Mouse (Mus musculus): Measurements from ENCODE around the gene 1600002K03Rik.
"Not testable (repeated sequence)": the region's sequence is repeated elsewhere in the genome, so short reads cannot be mapped to it uniquely, and the experiment has no call there.

1600002K03Rik gene

GRCm38 (mm10) chr10:80165392-80166128 lies 7.2 kb upstream of the 1600002K03Rik start, which contains the start of gene Cirbp:
TSS of gene Cirbp (plus strand) at chr10:80165985.
- DNase-seq (ENCODE audit: extremely low spot score, low read depth, low spot score): no peak

DNA sequence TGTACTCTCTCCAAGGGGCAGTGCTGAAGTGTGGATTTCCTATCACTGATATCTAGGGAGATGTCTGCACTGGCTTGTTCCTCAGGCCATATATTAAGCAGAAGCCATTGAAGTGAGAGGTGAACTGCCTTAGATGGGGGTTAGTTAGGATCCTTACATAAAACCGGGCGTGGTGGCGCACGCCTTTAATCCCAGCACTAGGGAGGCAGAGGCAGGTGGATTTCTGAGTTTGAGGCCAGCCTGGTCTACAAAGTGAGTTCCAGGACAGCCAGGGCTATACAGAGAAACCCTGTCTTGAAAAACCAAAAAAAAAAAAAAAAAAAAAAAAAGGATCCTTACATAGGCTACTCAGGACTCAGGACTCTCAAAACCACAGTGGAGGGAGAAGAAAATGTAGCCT lies 6.6 kb upstream of the 1600002K03Rik start:
- not testable (repeated sequence) for DNase-seq (ENCODE audit: extremely low spot score, low read depth, low spot score)

DNA sequence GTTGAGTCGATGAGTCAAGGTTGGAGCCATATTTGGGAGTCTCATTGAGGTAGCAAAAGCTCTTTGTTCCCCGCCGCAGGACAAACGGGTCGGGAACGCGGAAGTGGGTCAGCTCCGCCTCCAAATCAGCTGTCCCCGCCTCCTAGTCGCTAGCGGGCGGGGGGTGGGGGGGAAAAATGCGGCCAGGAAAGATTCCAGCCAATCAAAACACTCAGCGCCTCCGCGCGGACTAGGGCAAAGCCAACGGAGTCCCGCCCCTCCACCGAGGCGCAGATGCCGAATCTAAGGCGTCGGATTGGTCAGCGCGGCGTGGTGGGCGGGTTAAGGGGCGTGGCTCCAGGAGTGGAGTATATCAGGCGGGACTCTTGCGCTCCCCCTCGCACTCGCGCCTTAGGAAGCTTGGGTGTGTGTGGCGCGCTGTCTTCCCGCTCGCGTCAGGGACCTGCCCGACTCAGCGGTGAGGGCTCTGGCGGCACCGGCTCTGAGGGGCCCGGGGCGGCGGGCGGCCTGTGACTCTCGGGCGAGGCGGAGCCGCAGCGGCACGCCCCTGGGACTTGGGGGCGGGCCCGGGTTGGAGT lies 5.2 kb upstream of the 1600002K03Rik start:
- peak; percentile 95 for DNase-seq (ENCODE audit: extremely low spot score, low read depth, low spot score)

DNA sequence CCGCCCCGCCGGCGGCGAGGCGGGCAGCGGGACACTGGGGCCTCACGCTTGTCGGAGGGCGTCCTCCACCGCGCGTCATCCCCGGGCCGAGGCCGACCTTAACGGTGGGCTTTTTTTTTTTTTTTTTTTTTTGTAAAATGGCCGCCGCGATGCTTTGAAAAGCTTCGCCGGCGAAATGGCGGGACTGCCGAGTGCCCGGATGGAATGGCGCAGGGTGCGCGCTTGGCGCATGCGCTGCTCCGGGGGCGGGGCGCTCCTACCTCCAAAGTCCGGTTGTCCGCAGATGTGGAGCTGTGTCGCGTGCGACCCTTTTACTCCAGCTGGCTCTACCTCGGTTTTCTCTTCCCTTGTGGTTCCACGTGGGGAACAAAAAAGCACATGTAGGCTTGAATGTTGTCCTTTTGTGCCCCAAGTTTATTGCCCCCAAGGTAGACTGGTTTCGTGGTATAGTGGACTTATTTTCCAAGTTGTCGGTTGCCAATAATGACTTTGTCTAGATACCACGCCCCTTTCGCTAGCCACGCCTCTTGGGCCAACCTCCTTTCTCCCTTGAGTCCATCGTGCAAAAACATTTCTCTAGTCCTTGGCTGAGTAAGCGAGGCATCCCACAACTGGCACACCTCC lies 4.6 kb upstream of the 1600002K03Rik start:
- no peak for DNase-seq (ENCODE audit: extremely low spot score, low read depth, low spot score)

- DNase-seq (ENCODE audit: extremely low spot score, low read depth, low spot score): no peak
Measured at GRCm38 (mm10) chr10:80169070-80169469, 3.7 kb upstream of the 1600002K03Rik start.

DNA sequence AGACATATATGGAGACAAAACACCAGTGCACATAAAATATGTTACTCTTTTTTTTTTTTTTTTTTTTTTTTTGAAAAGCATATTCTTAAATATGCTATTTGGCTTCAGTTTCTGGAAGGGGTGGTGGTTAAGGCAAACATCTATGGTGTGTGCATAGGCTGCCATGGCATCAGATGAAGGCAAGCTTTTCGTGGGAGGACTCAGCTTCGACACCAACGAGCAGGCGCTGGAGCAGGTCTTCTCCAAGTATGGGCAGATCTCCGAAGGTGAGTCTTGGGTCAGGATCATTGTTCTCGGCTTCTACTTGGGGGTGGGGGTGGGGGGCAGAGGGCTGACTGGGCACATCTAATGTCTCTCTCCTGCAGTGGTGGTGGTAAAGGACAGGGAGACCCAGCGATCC lies 3.1 kb upstream of the 1600002K03Rik start:
- DNase-seq (ENCODE audit: extremely low spot score, low read depth, low spot score): no peak

DNA sequence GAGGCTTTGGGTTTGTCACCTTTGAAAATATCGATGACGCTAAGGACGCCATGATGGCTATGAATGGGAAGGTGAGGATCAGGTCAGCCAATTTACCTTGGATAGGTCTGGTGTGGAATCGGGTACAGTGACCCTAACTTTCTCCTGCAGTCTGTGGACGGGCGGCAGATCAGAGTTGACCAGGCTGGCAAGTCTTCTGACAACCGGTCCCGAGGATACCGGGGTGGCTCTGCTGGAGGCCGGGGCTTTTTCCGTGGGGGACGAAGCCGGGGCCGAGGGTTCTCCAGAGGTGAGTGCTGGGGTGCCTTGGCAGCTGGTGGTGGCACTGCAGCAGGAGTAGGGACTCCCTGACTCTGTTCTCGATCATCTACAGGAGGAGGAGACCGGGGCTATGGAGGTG lies 2.7 kb upstream of the 1600002K03Rik start:
- no peak for DNase-seq (ENCODE audit: extremely low spot score, low read depth, low spot score)

DNA sequence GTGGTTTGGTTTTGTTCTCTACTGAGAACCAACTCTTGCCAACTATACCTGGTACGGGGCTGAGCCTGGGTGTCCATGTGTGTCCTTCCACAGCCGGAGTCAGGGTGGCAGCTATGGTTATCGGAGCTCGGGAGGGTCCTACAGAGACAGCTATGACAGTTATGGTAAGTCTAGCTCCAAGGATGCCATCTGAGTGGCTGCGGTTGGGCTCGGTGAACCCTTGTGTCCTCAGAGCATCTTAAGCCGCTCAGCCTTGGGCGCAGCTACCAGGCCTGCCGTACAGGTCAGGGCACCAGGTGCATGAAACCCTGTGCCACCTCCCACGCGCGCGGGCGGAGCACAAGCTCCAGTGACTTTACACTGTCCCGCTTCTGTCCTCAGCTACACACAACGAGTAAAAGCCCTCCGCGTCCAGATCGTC lies 2.1 kb upstream of the 1600002K03Rik start:
- DNase-seq (ENCODE audit: extremely low spot score, low read depth, low spot score): no peak

DNA sequence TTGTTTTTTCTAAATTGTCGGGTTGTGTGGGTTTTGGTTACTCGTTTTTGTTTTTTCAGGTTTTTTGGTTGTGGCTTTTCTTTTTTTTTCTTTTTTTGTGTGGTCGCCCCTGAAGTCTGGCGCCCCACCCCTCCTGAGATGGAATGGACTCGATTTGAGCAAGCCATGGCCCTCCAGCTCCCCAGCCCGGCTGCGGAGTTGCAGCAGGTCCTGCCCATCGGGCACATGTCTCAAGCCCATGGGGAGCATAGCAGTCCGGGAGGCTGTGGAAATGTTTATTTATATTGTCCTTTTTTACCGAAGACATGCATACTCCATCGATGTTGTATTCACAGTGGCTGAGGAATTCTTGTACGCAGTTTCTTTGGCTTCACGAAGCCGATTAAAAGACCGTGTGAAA lies 1.5 kb upstream of the 1600002K03Rik start:
- DNase-seq (ENCODE audit: extremely low spot score, low read depth, low spot score): no peak

DNA sequence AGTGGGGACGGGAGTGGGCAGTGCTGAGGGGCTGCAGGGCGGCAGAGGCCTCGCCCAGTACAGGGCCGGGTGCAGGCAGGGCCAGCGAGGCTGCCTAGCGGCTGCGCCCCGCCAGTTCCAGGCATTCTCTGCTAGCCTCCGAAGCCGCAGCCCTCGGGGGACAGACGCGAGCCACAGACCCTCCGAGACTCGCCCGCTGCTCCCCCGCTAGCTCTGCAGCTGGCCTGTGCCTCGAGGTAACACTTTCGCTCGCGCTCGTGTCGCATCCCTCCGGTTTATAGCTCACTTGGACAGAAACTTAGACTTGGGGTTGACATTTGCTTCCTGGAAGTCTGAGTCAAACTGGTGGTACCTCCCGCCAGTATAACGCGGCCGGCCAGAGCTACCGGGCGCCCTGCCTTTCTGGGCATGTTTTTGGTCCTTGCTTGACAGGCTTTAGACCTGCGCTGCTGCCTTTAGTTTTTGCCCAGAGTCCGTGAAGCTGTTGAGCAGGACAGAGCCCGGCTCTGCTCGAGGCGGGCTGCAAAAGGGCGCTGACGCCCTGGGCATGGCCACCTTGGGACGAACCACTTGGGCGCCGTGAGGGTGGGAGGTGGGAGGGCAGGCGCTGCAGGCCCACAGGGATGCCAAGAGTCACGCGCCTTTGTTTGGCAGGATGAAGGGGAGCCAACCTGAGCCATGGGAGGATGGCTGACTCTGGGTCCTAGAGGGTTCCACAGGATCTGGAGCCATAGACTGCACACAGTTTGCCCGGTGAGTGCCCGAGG lies 801 bp upstream of the 1600002K03Rik start:
- DNase-seq (ENCODE audit: extremely low spot score, low read depth, low spot score): no peak

GRCm38 (mm10) chr10:80173358-80173757 lies 614 bp downstream of the 1600002K03Rik start:
- DNase-seq (ENCODE audit: extremely low spot score, low read depth, low spot score): no peak

DNA sequence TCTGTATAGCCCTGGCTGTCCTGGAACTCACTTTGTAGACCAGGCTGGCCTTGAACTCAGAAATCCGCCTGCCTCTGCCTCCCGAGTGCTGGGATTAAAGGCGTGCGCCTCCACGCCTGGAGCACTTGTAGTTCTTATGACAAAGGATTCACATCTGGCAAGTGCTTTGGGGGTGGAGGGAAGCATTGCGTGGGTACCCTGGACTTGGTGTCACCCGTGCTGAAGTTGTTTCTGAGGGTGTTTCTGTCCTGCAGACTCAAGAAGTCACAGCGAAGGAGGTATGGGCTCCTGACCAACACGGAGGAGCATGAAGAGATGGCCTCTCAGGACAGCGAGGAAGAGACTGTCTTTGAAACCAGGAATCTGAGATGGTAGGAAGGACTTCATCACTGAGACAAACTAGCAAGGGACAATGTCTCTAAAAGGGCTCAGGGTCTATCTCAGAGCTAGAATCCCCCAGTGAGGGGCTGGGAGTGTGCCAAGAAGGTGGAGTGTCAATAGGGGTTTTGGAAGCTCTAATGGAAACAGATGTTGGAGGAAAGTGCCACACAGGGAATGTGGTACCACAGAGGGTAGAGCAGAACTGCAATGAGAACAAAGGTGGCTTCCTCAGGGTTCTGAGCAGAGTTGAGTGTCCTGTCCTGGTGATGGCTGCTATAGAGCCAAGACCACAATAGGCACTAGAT lies 1.4 kb downstream of the 1600002K03Rik start:
- DNase-seq (ENCODE audit: extremely low spot score, low read depth, low spot score): no peak

GRCm38 (mm10) chr10:80174705-80175104 lies 2.0 kb downstream of the 1600002K03Rik start:
- no peak for DNase-seq (ENCODE audit: extremely low spot score, low read depth, low spot score)

DNA sequence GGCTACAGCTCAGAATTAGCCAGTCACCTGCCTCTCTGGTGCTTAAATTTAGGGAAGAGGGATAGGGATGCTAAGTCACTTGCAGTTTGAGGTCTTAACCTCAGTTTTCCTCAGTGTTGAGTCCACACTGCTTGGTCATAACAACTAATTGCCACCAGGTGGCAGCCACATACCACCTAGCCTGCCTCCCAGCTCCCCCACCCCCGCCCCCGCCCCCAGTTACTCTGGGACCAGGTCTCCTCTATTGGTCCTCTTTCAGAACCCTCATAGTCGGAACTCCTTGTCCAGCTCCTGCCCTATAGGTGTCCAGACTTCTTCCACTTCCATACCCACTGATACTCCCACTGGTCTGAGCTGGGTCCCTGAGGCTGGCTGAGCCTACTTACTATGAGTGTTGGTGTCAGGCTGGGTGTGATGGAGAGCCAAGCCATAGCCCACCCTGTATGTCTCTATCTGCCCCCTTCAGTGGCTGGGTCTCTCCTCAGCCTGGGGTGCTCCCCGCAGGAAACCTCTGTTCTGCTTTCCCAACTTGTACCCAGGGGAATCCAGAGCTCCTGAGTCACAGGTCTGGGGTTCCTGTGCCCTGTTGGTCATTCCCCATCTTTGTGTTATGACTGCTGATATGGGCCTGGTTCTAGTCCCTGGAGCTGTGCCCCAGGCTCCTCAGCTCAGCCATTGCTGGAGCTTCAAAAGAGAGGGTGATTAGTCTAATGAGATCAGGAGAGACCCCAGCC lies 3.0 kb downstream of the 1600002K03Rik start:
- DNase-seq (ENCODE audit: extremely low spot score, low read depth, low spot score): no peak

DNA sequence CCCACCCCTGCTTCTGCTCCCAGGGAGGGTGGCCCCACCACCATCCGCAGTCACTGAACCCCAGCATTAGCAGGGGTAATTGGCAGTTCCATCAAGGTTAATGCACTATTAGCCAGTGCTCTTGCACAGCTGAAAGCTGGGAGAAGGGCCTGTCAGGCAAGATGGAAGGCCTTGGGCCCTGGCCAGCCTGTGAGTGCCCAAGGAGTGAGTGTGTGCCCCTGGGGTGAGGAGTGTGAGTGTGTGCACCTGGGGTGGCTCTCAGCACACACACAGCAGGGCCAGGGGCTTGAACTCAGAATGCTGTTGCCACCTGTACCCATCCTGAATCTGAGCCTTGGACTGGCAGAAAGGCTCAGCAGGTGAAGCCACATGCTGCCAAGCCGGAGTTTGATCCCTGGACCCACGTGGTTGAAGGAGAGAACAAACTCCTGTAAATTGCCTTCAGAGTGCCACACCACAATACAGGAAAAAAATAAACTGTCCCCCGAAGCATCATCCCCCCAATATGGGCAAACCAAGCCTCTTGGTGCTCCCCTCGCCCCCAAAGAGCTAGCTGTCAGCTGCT lies 3.6 kb downstream of the 1600002K03Rik start:
- no peak for DNase-seq (ENCODE audit: extremely low spot score, low read depth, low spot score)

DNA sequence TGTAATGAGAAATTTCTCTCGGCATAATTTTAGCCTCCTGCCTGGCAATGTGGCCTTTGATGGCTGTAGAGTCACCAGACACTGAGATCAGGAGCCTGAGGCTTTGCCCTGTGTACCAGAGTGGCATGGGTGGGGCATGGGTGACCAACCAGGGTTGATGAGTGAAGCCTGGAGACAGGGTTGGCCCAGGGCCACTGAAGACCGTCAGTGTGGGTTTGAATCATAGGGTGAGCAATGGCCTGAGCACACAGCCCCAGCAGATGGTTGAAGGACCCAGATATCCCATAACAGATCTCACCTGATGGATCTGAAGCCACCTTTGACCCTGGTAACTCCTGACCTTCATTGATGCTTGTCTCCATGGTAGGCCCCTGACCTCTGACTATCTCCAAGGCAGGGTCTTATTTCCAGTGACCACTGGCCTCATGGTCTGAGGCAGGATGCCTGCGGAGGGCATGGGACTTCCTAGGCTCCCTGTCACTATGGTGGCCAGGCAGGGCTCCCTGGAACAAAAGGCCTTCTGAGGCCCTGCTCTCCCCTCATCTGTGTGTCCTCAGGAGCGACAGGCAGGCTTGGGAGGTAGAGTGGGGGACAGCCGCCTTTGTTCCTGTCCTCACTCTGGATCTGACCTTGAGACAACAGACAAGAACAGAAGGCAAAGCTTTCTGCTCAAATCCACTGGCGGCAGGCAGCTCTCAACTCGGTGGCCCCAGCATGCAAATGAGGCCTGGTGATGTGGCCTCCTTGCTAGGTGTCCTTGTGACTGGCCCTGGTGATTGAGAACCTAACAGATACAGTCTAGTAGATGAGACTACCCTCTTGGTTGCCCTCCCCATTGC lies 4.9 kb downstream of the 1600002K03Rik start:
- no peak for DNase-seq (ENCODE audit: extremely low spot score, low read depth, low spot score)

DNA sequence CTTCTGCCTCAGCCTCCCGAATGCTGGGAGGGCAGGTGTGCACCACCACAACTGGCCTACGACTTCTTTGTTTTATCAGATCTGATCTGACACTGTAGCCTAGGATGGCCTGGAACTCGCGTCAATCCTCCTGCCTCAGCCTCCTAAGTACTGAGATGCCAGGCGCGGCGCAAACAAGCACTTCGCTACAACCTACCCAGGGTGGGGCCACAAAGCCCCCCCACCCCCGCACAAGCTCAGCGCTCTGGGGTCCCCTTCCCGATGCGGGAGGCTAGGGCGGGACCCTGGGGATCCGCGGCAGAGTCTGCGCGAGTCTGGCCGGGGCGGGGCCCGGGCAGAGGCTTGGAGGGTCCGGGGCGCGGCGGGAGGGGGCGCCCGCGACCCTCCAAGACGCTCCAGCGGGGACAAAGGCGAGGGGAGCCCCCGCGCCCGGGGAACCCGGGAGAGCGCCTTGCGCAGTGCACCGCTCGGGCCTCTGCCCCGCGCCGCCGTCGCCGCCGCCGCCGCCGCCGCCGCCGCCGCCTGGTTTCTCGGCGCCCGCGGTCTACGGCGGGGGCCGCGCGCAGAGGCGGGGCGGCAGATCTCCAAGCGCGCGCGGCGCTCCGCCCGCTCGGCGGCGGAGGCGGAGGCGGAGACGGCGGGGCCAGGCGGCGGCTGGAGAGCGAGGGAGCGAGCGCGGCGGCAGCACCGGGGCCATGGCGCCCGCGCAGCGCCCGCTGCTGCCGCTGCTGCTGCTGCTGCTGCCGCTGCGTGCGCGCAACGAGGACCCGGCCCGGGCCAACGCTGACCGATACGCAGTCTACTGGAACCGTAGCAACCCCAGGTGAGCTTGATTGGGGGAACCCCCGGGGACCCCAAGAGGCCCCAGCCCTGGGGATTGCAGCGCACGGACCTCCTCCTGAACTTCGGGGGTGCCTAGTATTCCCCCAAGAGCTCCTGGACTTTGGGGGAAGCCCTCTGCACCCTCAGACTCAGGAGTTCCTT lies 6.6 kb downstream of the 1600002K03Rik start, which contains the start of gene Efna2:
Gene Efna2, plus strand, starts transcription at position 415 of the 984 bp plus-strand sequence.
- DNase-seq (ENCODE audit: extremely low spot score, low read depth, low spot score): no peak

DNA sequence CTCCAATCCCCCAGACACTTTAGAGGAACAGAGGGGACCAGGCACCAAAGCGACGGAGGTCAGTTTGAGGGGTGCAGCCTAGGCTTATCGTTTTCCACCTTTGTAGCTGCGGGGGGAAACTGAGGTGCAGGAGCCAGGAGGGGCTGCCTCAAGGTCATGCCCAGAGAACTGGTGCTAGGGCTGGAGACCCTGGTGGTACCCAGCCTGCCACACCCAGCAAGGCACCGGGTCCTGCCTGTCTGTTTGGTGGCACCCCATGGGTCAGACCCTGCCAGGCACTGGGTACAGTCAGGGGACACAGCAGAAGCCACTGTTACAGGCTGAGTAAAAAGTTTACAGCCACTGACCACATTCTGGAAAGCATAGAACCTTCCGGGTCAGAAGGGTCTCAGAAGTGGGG lies 7.5 kb downstream of the 1600002K03Rik start:
- no peak for DNase-seq (ENCODE audit: extremely low spot score, low read depth, low spot score)

All from hindlimb bud, embryonic 11.5 days (tissue).